In the genomic region with DNA sequence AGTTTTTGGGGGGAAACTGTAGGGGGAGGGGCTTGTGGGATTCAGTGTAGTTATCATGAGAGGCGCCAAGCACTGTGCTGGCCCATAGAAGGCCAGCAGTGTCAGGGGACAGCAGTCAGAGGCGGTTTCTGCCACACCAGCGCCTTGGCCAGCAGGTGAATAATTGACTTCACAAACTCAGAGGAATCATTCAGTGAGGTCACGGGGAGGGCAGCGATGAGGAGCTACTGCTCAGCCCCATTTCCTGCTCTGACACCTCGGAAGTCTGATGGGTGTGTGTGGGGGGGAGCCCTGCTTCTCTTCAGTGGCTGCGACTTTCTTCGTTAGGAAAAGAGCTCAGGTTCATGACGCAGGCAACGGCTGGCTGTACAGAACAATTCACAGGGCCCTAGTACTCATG, we compare ENCODE assay signal across 15 mouse cellular contexts. TPM values are rescaled to one million over a fixed set of nuclear protein-coding genes. Genes with fewer than 3 reads are reported as not detected.
DNase-seq lines count a peak whose midpoint lies in the region; ATAC-seq lines count a peak whose summit lies in the region.
"Had no signal": no experiment of that assay in that cellular context is flagged by ENCODE, and none has a peak within 500 bp of the region (broad histone marks: within the 10 kb centered on the region; RNA-seq: fewer than 3 reads in every experiment).

No protein-coding gene starts in this region.

- peaks cover 3% of the 10 kb centered on the region for H3K4me1 ChIP-seq in midbrain, embryonic 15.5 days
- no peaks in the 10 kb centered on the region for H3K4me1 ChIP-seq in liver, embryonic 11.5 days (replicated peaks; ENCODE audit: control insufficient read depth, insufficient read depth, low read length)

- H3K4me2 ChIP-seq in midbrain, embryonic 15.5 days, result no peak overlapping the region
- no peak overlapping the region for H3K4me2 ChIP-seq in liver, embryonic 11.5 days
- H3K4me2 ChIP-seq: liver, embryonic 13.5 days; midbrain, embryonic 12.5 days had no signal

- no peaks in the 10 kb centered on the region for H3K36me3 ChIP-seq in midbrain, embryonic 15.5 days (replicated peaks)
- no peaks in the 10 kb centered on the region for H3K36me3 ChIP-seq in liver, embryonic 11.5 days (ENCODE audit: control insufficient read depth, insufficient read depth, low read length)
- H3K36me3 ChIP-seq: hindbrain, embryonic 10.5 days; liver, embryonic 13.5 days; midbrain, embryonic 12.5 days had no signal

- DNase-seq in CD4-positive, CD25-positive, alpha-beta regulatory T cell, adult 2 months (ENCODE audit: low read depth, low spot score), result peak; percentile 79
- peak; percentile 34 for DNase-seq in R1 (ENCODE audit: low read depth, low spot score)
- DNase-seq in kidney, adult 18-20 months, result peak; percentile 64
- DNase-seq in kidney, postnatal 25 days, result peak; percentile 79 to 91
- no peak for DNase-seq in left cerebral cortex, adult 11 months (ENCODE audit: low spot score)
- DNase-seq in liver, embryonic 11.5 days (ENCODE audit: low spot score), result no peak
- DNase-seq: adrenal gland, postnatal 25 days; cerebellum, postnatal 36 days; gastrocnemius, adult 2 months; liver, embryonic 13.5 days; lung, postnatal 14 days; right cerebral cortex, postnatal 14 days had no signal

- WGBS in midbrain, embryonic 15.5 days, result 80% methylated on average over 10 of the region's 10 CpGs
- WGBS in liver, embryonic 11.5 days, result 60% methylated on average over 10 of the region's 10 CpGs

- no peak for ATAC-seq in midbrain, embryonic 15.5 days (replicated peaks)
- no peak for ATAC-seq in liver, embryonic 11.5 days (replicated peaks; ENCODE audit: low FRiP score)

- no peak overlapping the region for H3K4me3 ChIP-seq in midbrain, embryonic 15.5 days
- H3K4me3 ChIP-seq in liver, embryonic 11.5 days (ENCODE audit: low read depth, low read length), result no peak overlapping the region
- H3K4me3 ChIP-seq: gastrocnemius, adult 2 months; hindbrain, embryonic 10.5 days; liver, embryonic 13.5 days; midbrain, embryonic 12.5 days had no signal

- H3K9ac ChIP-seq in midbrain, embryonic 15.5 days, result no peak overlapping the region
- H3K9ac ChIP-seq in liver, embryonic 11.5 days (ENCODE audit: low read depth, low read length), result no peak overlapping the region
- H3K9ac ChIP-seq: liver, embryonic 13.5 days; midbrain, embryonic 12.5 days had no signal

- H3K27ac ChIP-seq in midbrain, embryonic 15.5 days, result no peak overlapping the region
- no peak overlapping the region for H3K27ac ChIP-seq in liver, embryonic 11.5 days (ENCODE audit: low read depth, low read length)
- H3K27ac ChIP-seq: gastrocnemius, adult 2 months; hindbrain, embryonic 10.5 days; liver, embryonic 13.5 days; midbrain, embryonic 12.5 days had no signal

- H3K9me3 ChIP-seq in midbrain, embryonic 15.5 days, result no peaks in the 10 kb centered on the region
- no peaks in the 10 kb centered on the region for H3K9me3 ChIP-seq in liver, embryonic 11.5 days (ENCODE audit: control insufficient read depth, low read length)
- H3K9me3 ChIP-seq: hindbrain, embryonic 10.5 days; liver, embryonic 13.5 days; midbrain, embryonic 12.5 days had no signal

- H3K27me3 ChIP-seq in midbrain, embryonic 15.5 days (replicated peaks), result no peaks in the 10 kb centered on the region
- H3K27me3 ChIP-seq in liver, embryonic 11.5 days (replicated peaks; ENCODE audit: control insufficient read depth, insufficient read depth, low read length), result no peaks in the 10 kb centered on the region
- H3K27me3 ChIP-seq: midbrain, embryonic 12.5 days had no signal

RNA-seq across cellular contexts. Expression of a gene that starts 24.8 kb away (rescaled TPM):
- polyA plus RNA-seq in midbrain, embryonic 15.5 days (2015; fragmentation: Nextera tagmentation; extraction: Ambion mirVana), result 758 and 760 TPM in 2 replicates
- polyA plus RNA-seq in liver, embryonic 11.5 days (2014; fragmentation: Nextera tagmentation; extraction: Ambion mirVana), result 361 and 380 TPM in 2 replicates

Comparison
In these comparisons a context has a peak if more than half of its experiments do, and no peak if none do; other contexts are left out.
1. DNase-seq: peak in CD4-positive, CD25-positive, alpha-beta regulatory T cell, adult 2 months (single experiment), R1 (single experiment), kidney, adult 18-20 months (single experiment) and kidney, postnatal 25 days (2 of 2); none in left cerebral cortex, adult 11 months (single experiment) and liver, embryonic 11.5 days (single experiment).